Mouse (Mus musculus) urinary bladder, adult 2 months (tissue): ENCODE data around the gene Pex14. TPM values are rescaled to one million over a fixed set of nuclear protein-coding genes. Genes with fewer than 3 reads are reported as not detected.

Experiments used
- DNase-seq: peaks from one replicate; pipeline ENCODE4 v3.0.0; 2022; ENCODE audit warnings: low spot score
- polyA plus RNA-seq: library from polyadenylated mRNA; depleted of rRNA; stranded (reverse); fragments of >200 nt; gene quantifications from 2 replicates; pipeline ENCODE4 v1.2.3, GENCODE M21; 2012

Pex14 gene
- polyA plus RNA-seq, 1 experiment: 31.1 TPM

DNA sequence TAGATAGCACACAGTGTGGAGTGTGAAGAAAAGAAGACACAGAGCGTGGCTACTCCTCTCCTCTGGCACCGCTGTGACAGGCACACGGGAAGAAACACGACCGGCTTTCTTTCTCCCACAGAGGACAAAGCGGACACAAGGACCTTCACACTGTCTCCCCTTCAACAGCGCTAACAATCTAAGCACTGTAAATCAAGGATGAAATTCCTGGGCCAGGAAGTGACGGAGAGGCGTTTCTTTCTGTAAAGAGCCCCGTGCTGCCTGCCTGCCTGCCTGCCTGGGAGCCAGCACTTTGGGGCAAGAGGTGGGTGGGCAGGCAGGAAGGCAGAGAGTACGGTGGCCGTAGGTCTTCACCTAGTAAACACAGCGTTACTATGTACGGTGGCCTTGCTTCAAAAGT, 42.2 kb downstream of the Pex14 start:
- DNase-seq: no peak

GRCm38 (mm10) chr4:149056957-149057356, 42.7 kb downstream of the Pex14 start:
- no peak for DNase-seq

DNA sequence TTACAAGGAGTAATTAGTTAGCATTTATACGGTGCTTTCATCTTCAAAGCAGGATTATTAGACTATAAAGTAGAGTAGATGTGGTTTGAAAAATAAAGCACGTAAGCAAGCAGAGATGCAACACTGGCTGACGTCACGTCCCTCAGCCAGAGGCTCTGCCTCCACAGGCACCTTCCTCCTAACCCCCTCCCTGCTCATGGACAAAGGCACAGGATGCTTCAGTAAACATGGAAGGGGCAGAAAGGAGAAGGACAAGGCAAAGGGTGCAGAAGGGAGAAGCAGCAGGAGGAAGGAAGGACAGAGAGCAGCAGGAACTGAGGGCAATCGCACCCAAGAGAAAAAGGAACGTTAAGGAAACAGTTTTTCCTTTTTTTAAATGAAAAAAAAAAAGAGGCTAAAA, 43.8 kb downstream of the Pex14 start:
- DNase-seq: no peak

DNA sequence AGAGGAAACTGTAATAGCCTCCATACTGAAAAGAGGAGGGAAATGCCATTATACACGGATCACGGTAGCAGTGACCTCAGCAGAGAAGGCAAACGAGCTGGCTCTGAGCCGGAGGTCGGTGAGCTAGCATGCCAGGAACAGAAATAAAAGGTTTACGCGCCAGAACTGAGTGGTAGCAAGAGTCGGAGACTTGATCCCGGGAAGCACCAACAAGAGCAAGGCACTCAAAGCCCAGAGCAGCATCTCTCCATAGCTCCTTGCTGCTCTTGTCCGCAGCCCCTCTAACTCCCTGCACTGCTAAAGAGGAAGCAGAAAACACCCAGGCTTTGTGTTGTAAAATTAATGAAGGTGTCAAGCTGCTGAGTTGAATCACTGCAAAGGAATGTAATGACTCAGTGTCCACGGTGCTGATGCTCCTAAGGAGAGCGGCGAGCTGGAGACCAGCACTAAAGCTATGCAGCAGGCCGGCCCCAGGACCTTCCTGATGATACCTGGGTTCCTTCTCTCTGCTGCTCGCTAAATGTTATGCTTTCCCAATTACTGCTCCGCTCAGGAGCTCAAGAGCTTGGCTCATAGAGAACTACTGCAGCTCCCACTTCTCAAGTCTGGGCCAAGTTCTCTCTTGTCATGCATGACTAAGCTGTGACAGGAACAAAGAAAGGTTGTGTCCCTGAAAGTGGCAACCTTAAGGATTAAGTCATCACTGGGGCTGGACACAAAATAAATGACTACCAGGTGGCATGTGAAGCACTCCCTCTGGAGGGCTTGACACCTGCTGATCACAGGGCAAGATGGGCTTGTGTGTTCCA, 50.1 kb downstream of the Pex14 start:
- DNase-seq: no peak

DNA sequence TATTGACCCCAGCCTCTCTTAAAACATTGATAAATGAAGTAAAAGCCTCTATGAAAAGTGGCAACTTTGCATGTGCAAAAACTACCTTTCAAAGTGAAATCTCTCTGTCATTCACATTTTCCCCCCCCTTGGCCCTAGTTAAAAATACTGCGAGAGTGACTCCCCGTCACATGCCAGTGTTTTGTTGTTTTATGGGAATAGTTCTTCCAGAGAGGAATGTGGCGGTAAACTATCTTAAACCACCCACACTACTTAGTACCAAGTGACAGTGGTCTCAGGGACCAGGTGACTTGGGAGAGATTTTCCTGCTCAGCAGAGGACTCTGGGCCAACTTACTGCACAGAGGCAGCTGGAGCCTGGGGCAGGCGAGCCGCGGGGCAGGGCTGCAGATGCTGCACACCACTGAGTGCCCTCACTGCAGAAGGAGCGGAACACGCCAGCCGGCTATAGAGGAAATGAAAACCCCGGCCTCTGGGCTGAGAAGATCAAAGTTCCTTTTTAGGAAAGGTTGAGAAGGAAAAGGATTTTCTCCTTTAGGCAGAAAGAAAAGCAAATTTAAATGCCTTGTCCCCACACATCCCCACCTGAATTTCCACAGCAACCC, 50.9 kb downstream of the Pex14 start:
- DNase-seq: no peak

DNA sequence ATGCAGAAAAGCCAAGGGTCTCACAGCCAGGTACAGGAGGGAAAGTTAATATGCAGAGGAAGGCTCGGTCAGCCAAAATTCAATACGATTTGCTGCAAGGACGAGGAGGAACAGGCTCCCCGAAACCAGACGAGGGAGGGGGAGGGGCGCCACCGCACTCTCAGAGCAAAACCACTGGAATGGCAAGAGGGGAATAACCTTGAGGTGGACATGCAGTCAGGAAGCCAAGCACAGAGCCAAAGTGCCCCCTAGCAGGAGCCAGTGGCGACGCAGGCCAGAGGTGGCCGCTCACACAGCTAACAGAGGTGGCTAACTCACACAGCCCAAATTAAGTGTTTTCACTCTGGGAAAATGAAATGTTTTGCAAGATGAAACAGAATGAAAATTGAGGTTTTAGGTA, 52.3 kb downstream of the Pex14 start:
- DNase-seq: no peak

GRCm38 (mm10) chr4:149045885-149046284, 53.8 kb downstream of the Pex14 start:
- no peak for DNase-seq

DNA sequence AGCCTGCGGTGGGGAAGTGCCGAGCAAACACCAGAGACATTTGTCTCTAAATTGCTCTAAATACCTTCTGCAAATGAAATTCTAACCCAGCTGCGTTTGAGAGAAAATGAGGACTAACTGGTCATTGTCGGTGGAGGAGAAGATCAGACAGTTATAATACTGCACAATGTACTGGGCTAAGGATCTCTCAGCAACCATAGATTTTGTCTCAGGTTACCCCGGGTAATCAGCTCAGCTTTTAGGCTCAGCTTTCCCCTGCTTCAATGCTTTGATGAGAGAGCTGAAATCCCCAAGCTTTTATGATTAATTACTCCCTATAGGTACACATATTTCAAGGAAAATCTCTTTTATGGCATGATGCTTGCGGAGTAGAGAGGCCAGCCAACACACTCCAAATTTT, 59.4 kb downstream of the Pex14 start:
- no peak for DNase-seq

- no peak for DNase-seq
Measured at GRCm38 (mm10) chr4:149037706-149038105, 62.0 kb downstream of the Pex14 start.

- no peak for DNase-seq
Measured at GRCm38 (mm10) chr4:149036592-149036991, 63.1 kb downstream of the Pex14 start.

GRCm38 (mm10) chr4:149031507-149031906, 68.2 kb downstream of the Pex14 start:
- DNase-seq: no peak

- DNase-seq: no peak
Measured at GRCm38 (mm10) chr4:149027571-149027970, 72.1 kb downstream of the Pex14 start.

DNA sequence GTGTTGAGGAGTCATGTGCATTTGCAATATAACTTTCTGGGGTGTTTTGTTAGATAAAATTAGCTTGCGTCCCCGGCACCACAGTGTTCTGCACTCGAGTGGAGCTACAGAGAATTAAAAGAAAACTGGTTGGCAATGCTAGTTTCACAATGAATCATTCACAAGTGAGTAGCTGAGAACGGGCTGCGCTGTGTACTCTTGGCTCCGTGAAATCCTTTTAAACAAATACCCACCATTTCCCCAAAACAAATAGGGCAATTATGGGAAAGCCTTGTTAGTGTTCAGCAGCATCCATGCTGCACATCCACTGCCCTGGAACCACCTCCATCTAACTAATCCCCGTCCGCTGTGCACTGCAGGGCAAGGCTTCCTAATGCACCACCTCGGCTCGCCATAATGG, 74.4 kb downstream of the Pex14 start:
- DNase-seq: no peak

GRCm38 (mm10) chr4:149021021-149021420, 78.7 kb downstream of the Pex14 start:
- DNase-seq: no peak

- DNase-seq: no peak
Measured at GRCm38 (mm10) chr4:149019456-149019855, 80.2 kb downstream of the Pex14 start.

DNA sequence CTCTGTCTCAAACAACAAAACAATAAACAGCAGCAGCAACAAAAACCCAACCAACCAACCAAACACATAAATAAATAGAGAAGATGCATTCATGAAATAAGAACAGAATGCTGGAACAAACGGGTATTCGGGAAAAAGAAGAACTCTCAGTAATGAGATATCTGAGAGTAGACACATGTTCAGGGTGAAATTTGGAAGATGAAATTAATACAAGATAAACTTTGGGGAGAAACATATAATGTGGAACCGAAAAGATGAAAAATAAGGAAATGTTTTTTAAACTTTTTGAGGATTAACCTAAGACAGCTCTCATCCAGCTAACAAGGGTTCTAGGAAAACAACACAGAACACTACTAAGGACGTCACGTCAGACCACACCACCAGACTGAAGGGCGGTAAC, 92.9 kb downstream of the Pex14 start:
- DNase-seq: no peak

- DNase-seq: no peak
Measured at GRCm38 (mm10) chr4:149006107-149006506, 93.6 kb downstream of the Pex14 start.

DNA sequence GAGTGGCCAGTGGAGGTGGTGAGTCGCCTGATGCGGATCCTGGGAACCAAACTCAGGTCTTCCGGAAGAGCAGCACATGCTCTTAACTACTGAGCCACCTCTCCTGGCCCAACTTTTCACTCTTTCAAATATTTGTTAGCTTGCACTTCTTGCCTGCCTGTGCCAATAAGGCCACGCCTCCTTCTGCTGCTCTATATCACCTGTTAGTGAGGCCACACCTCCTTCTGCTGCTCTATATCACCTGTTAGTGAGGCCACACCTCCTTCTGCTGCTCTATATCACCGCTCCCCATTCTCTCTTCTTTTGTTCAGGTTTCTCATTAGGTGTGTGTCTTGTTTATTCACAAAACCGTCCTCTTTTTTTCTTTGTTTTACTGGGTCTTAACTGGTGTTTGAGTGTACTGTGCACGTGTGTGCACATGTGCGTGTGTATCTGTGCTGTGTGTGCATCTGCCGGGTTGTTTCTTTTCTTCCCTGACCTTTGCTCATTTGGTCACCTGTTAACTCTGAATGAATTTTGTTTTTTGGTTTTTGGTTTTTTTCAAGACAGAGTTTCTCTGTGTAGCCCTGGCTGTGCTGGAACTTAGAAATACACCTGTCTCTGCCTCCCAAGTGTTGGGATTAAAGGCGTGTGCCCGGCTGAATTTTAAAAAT, 97.1 kb downstream of the Pex14 start:
- no peak for DNase-seq

DNA sequence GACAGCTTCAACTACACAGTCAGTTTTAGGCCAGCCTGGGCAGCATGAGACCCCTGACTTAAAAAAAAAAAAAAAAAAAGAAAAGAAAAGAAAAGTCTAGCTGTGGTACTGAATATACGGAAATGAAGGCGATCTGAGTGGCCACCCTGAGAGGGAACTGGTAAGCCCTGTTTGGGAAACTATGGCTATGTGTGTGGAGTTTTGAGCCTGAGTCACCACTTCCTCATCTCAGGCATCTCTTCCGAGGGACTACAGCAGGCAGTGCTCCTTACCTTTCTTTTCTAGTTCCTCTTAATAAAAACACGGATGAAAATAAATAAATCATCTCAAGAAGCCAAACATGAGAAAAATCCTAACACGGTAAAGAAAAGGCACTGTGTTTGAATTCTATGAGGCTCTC, 98.2 kb downstream of the Pex14 start:
- DNase-seq: no peak

DNA sequence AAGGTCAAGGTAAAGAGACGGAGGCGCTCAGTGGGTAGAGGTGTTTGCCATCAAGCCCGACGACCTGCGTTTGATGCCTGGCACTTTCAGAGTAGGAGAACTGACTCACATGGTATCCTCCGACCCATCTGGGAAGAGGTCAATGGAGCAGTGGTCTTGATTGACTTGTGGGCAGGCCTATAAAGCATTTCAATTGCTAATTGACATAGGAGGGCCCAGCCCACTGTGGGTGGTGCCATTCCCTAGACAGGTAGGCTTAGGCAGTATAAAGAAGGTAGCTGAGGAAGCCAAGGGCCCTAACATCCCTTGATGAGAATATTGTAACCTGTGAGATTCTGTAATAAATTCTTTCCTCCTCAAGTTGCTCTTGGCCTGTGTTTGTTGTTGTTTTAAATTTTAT, 98.9 kb downstream of the Pex14 start:
- no peak for DNase-seq

- no peak for DNase-seq
Measured at GRCm38 (mm10) chr4:148993948-148994347, 105.7 kb downstream of the Pex14 start.

DNA sequence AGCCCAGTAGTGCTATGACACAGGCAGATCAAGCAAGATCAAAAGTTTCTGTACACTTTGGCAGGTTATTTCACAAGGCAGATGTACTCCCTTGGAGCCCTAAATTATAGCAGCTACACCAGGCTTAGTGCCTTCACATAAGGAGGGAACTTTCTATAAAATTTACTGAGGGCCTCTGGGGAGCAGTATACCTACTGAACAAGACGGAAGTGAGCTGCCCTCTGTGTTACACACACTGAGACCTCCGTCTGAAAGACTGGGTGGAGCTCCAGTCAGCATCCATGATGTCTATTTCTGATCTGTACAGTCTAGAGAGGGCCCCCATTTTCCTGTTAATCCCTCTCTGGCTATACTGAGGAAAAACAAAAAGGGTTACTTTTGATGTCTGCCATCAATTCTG, 109.6 kb downstream of the Pex14 start:
- DNase-seq: no peak
